In genomic region chr6:47978897-47979368, GRCm38 (mm10) we compare ENCODE assay signal across 8 mouse cellular contexts. TPM values are rescaled to one million over a fixed set of nuclear protein-coding genes. Genes with fewer than 3 reads are reported as not detected.
DNase-seq lines count a peak whose midpoint lies in the region; TF ChIP-seq lines count a peak whose summit lies in the region.

No protein-coding gene starts in this region.

- peaks cover 2% of the 10 kb centered on the region for H3K4me1 ChIP-seq in lung, adult 2 months (ENCODE audit: control insufficient read depth, insufficient read depth, low read length)

- no peak overlapping the region for H3K4me3 ChIP-seq in layer of hippocampus, adult 2 months
- no peak overlapping the region for H3K4me3 ChIP-seq in lung, adult 2 months (replicated peaks; ENCODE audit: extremely low read depth, low read depth, low read length)

- intact Hi-C loops in heart, postnatal 36 days (cut with DNase I): no loop called here

- no peak for TF ChIP-seq POLR2A in lung, adult 2 months (IDR thresholded peaks at IDR 0.05; ENCODE audit: borderline replicate concordance, extremely low read depth, low read depth, low read length)

- DNase-seq in MEL-GATA-1-ER (ENCODE audit: extremely low read depth, low read depth): peak; percentile 90
- DNase-seq in c-Kit-positive CD71-positive TER-119-positive erythroid progenitor cells, embryonic 14.5 days (ENCODE audit: low spot score): peak; percentile 66
- DNase-seq in forelimb bud, embryonic 11.5 days (ENCODE audit: low read depth, low spot score): peak; percentile 67
- DNase-seq in heart, postnatal 36 days: peak; percentile 79
- peak; percentile 70 to 78 for DNase-seq in layer of hippocampus, adult 2 months (ENCODE audit: low spot score in 2 of 2)
- DNase-seq in lung, adult 2 months: peak; percentile 76
- peak; percentile 69 for DNase-seq in ovary, postnatal 14 days (ENCODE audit: low spot score)
- peak; percentile 62 to 72 for DNase-seq in thymus, postnatal 10 days (ENCODE audit: low spot score in 2 of 2)

- no peak overlapping the region for H3K27ac ChIP-seq in layer of hippocampus, adult 2 months

- 8% methylated on average over 6 of the region's 6 CpGs for WGBS in lung, adult 2 months

- peak; percentile 82 for TF ChIP-seq CTCF in layer of hippocampus, adult 2 months (conservative IDR thresholded peaks at IDR 0.05)
- TF ChIP-seq CTCF in lung, adult 2 months (IDR thresholded peaks at IDR 0.05; ENCODE audit: insufficient read depth, low read length): 0 out of 2 replicates have a peak, but pooled peaks have one; percentile 28

RNA-seq across cellular contexts. Expression of gene Zfp956, which starts 25.7 kb away (rescaled TPM):
- 1 to 10 TPM; 1.3 to 3.1 TPM for total RNA-seq in heart, postnatal 36 days (2021)
- 10 to 100 TPM; 25.1 to 26.2 TPM for total RNA-seq in layer of hippocampus, adult 2 months (2021)
- polyA plus RNA-seq in lung, adult 2 months (2012; rRNA removed): 8.9 and 9.4 TPM in 2 replicates

RNA-seq across cellular contexts. Expression of gene Zfp212, which starts 58.7 kb away (rescaled TPM):
- 1 to 10 TPM; 8.7 to 9.4 TPM for total RNA-seq in heart, postnatal 36 days (2021)
- total RNA-seq in layer of hippocampus, adult 2 months (2021): 10 to 100 TPM; 20.6 to 22.0 TPM
- 11.6 and 12.1 TPM in 2 replicates for polyA plus RNA-seq in lung, adult 2 months (2012; rRNA removed)

Comparison
In these comparisons a context has a peak if more than half of its experiments do, and no peak if none do; other contexts are left out.
1. RNA of gene Zfp956, which starts 25.7 kb away (total RNA-seq): 25.1 to 26.2 TPM in layer of hippocampus, adult 2 months; 1.3 to 3.1 TPM in heart, postnatal 36 days; every median in the first group is over 4 times any median in the second.
2. Peak in every context shown above with its lines, with median percentiles within 50 percentile points of each other: DNase-seq.